Mouse (Mus musculus) heart, embryonic 10.5 days (tissue): Measurements from ENCODE around the gene Slc6a3. TPM values are rescaled to one million over a fixed set of nuclear protein-coding genes. Genes with fewer than 3 reads are reported as not detected.

Experiments
- DNase-seq: peaks from one replicate; pipeline ENCODE4 v3.0.0-alpha.2; 2017; ENCODE audit warnings: low spot score
- H3K27ac ChIP-seq: fragments of 300-500 bp; sonication (generic); 2 replicates; pipeline ENCODE4 v1.5.1; 2016; ENCODE audit warnings: mild to moderate bottlenecking
- H3K27me3 ChIP-seq: fragments of 300-500 bp; sonication (generic); 2 replicates; pipeline ENCODE4 v1.6.1; 2016; ENCODE audit warnings: mild to moderate bottlenecking; ENCODE audit not compliant: poor library complexity, insufficient read depth, severe bottlenecking
- H3K36me3 ChIP-seq: fragments of 300-500 bp; sonication (generic); 2 replicates; pipeline ENCODE4 v1.6.1; 2016; ENCODE audit warnings: mild to moderate bottlenecking, moderate library complexity
- H3K4me1 ChIP-seq: fragments of 300-500 bp; sonication (generic); 2 replicates; pipeline ENCODE4 v1.6.1; 2016; ENCODE audit warnings: mild to moderate bottlenecking
- H3K4me3 ChIP-seq: fragments of 300-500 bp; sonication (generic); 2 replicates; pipeline ENCODE4 v1.5.1; 2016; ENCODE audit warnings: mild to moderate bottlenecking, moderate library complexity
- H3K9me3 ChIP-seq: fragments of 300-500 bp; sonication (generic); 2 replicates; pipeline ENCODE4 v1.6.1; 2016; ENCODE audit warnings: mild to moderate bottlenecking, moderate library complexity
- WGBS: fragments of 180-500 bp; shearing (Covaris S2); methylation state at CpG from one replicate; pipeline ENCODE4 v1.1.7; 2016; 5-methylcytosine and 5-hydroxymethylcytosine counted together
- polyA plus RNA-seq: library from polyadenylated mRNA; unstranded; fragments of >200 nt; fragmentation: Nextera tagmentation; extraction: Ambion mirVana; gene quantifications from 2 replicates; pipeline ENCODE4 v1.2.1, GENCODE M21; 2016

Slc6a3 gene
- 0.07 and 0.11 TPM in 2 replicates for polyA plus RNA-seq

DNA sequence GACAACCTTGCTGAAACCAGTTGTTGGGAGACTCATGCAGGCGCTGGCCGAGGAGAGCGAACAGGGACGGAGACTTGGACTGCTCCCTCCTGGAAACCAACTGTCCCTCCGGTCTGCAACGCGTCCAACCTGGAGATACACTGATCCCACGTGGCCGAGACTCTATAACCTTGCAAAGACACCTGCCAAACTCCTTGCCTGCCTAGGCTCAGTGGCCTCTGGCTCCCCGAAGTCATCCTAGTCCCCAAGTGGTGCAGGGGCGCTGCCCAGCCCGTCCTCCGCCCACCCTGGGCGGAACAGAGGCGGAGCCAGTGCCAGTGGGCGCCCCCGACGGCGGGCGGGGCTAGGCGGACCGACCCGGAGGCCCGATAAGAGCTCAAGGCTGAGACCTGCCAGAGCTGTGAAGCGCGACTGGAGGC is at the start of gene Slc6a3:
Slc6a3 (plus strand) TSS at position 345 of the 419 bp plus-strand sequence.
- peak; percentile 89 for DNase-seq
- H3K36me3 ChIP-seq, result no peaks in the 10 kb centered on the region
- H3K4me3 ChIP-seq, result peak within 1 kb of the TSS; percentile 64
- peaks cover 11% of the 10 kb centered on the region; the same call in 1 of the 2 replicates for H3K4me1 ChIP-seq
- under 1% methylated on average over 26 of the region's 26 CpGs for WGBS
- H3K9me3 ChIP-seq, result no peaks in the 10 kb centered on the region
- H3K27ac ChIP-seq, result 0 out of 2 replicates have a peak within 1 kb of the TSS, but pooled peaks have one; percentile 12
- H3K27me3 ChIP-seq, result peaks cover 60% of the 10 kb centered on the region

DNA sequence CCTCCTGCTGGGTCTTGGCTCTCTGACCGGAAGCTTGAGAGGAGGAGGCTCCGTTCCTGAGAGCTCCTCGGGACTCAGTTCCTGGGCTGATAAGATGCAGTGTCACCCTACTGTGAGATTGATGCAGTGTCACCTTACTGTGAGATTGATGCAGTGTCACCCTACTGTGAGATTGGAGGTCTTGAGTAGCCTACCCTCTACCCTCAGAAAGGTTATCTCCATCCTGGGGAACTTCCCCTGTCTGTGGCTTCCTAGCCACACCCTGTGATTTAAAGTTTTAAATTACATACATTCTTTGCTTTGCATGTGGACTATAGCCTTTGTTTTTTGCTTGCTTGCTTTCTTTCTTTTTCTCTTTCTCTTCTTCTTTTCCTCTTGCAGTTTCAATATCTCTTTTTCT is 48.4 kb upstream of the Slc6a3 start:
- Histone ChIP-seq H3K27me3 (no peaks in the 10 kb centered on the region), H3K36me3 (peaks cover 75% of the 10 kb centered on the region), H3K4me3 (no peak overlapping the region), H3K4me1 (peaks cover 22% of the 10 kb centered on the region), H3K9me3 (0 out of 2 replicates have a peak, but pooled peaks cover 4% of the 10 kb centered on the region), H3K27ac (no peak overlapping the region)
- 17% methylated on average over 3 of the region's 3 CpGs for WGBS
- DNase-seq, result no peak

- no peak for DNase-seq
- peaks cover 79% of the 10 kb centered on the region for H3K36me3 ChIP-seq
- H3K4me3 ChIP-seq, result no peak overlapping the region
- H3K27me3 ChIP-seq, result no peaks in the 10 kb centered on the region
- 0 out of 2 replicates have a peak, but pooled peaks cover 4% of the 10 kb centered on the region for H3K9me3 ChIP-seq
- 78% methylated on average over 9 of the region's 9 CpGs for WGBS
- H3K27ac ChIP-seq, result no peak overlapping the region
- peaks cover 16% of the 10 kb centered on the region for H3K4me1 ChIP-seq
Observed at GRCm38 (mm10) chr13:73488707-73489106, 47.8 kb upstream of the Slc6a3 start.

DNA sequence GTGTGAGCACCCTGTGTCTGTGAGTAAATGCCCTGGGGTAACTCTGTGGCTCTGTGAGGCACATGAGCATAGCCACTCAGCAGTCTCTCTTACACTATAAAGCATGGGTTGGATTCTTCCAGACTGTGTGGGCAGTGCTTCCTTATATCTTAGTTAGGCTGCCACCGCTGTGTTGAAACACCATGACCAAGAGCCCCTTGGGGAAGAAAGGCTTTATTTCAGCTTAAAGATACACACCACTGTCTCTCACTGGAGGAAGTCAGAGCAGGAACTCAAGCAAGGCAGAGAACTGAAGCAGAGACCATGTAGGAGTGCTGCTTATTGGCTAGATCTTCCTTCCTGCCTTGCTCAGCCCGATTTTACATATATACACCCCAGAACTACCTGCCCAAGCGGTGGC is 46.6 kb upstream of the Slc6a3 start:
- H3K9me3 ChIP-seq, result 0 out of 2 replicates have a peak, but pooled peaks cover 4% of the 10 kb centered on the region
- 93% methylated on average over 3 of the region's 3 CpGs for WGBS

DNA sequence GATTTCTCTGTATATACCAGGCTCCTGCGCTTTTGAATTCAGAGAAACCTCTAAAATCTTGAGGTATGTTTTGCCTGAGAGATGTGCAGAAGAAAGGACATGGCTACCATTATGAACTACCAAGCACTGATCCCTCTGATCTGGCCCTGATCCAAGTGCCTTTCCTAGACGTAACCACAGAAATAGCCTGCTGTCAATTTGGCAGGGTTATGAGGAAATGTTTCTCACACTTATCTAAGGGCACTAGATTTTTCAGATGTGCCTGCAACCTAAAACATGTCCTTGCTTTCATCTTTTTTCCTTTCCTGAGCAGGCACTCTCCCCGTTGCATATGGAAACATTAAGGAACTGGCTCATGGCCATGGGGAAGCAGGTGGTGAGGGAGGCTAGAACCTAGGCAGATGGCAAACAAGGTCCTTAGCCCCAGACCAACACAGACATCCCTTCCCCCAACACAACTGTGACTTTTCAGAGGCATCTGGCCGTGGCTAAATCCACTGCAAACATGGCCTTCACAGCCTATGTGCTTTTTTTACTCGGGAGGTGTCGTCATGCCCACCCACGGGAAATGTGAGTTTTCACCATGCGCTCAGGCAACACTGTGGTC is 45.9 kb upstream of the Slc6a3 start:
- H3K27me3 ChIP-seq, result no peaks in the 10 kb centered on the region
- DNase-seq, result no peak
- H3K4me1 ChIP-seq, result peaks cover 8% of the 10 kb centered on the region; the same call in 1 of the 2 replicates
- WGBS, result 83% methylated on average over 8 of the region's 8 CpGs
- 0 out of 2 replicates have a peak, but pooled peaks cover 4% of the 10 kb centered on the region for H3K9me3 ChIP-seq
- H3K36me3 ChIP-seq, result peaks cover 83% of the 10 kb centered on the region
- no peak overlapping the region for H3K27ac ChIP-seq
- no peak overlapping the region for H3K4me3 ChIP-seq

More for the DNA sequence above, 46.6 kb upstream of the Slc6a3 start:
- peaks cover 82% of the 10 kb centered on the region for H3K36me3 ChIP-seq
- H3K4me3 ChIP-seq, result no peak overlapping the region
- H3K4me1 ChIP-seq, result peaks cover 8% of the 10 kb centered on the region; the same call in 1 of the 2 replicates
- no peaks in the 10 kb centered on the region for H3K27me3 ChIP-seq
- H3K27ac ChIP-seq, result no peak overlapping the region
- no peak for DNase-seq

- no peak overlapping the region for H3K27ac ChIP-seq
- H3K27me3 ChIP-seq, result no peaks in the 10 kb centered on the region
- peaks cover 87% of the 10 kb centered on the region for H3K36me3 ChIP-seq
- H3K4me3 ChIP-seq, result no peak overlapping the region
- 92% methylated on average over 4 of the region's 4 CpGs for WGBS
- DNase-seq, result no peak
- H3K9me3 ChIP-seq, result no peaks in the 10 kb centered on the region
- 0 out of 2 replicates have a peak, but pooled peaks cover 5% of the 10 kb centered on the region for H3K4me1 ChIP-seq
Observed at GRCm38 (mm10) chr13:73493183-73493582, 43.4 kb upstream of the Slc6a3 start.

DNA sequence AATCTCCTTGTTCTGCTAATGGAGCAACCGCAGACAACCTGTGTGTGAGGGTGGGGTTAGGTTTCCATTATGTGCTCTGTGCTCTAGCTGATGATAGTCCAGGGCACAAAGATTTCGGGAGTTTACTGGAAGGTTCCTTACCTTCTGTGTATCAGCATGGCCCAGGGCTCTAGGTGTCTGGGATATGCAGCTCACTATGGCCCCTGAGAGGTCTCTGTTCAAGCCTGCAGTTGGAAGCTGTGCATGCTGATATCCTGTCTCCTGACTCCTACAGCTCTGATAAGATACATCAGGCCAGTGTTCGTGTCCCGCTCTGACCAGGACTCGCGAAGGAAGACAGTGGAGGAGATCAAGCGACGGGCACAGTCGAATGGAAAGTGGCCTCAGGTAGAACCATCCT is 42.0 kb upstream of the Slc6a3 start:
- peaks cover 85% of the 10 kb centered on the region for H3K36me3 ChIP-seq
- no peak overlapping the region for H3K27ac ChIP-seq
- WGBS, result 76% methylated on average over 9 of the region's 9 CpGs
- no peak overlapping the region for H3K4me3 ChIP-seq
- H3K4me1 ChIP-seq, result 0 out of 2 replicates have a peak, but pooled peaks cover 5% of the 10 kb centered on the region
- no peak for DNase-seq
- H3K27me3 ChIP-seq, result no peaks in the 10 kb centered on the region
- H3K9me3 ChIP-seq, result no peaks in the 10 kb centered on the region

GRCm38 (mm10) chr13:73496137-73496536 is 40.4 kb upstream of the Slc6a3 start:
- Histone ChIP-seq H3K27me3 (no peaks in the 10 kb centered on the region), H3K36me3 (peaks cover 82% of the 10 kb centered on the region), H3K4me1 (peaks cover 15% of the 10 kb centered on the region), H3K27ac (no peak overlapping the region), H3K4me3 (no peak overlapping the region), H3K9me3 (no peaks in the 10 kb centered on the region)
- 54% methylated on average over 2 of the region's 2 CpGs for WGBS
- no peak for DNase-seq

- H3K36me3 ChIP-seq, result peaks cover 63% of the 10 kb centered on the region
- no peaks in the 10 kb centered on the region for H3K27me3 ChIP-seq
- peak overlapping the region; percentile 79 for H3K27ac ChIP-seq
- 58% methylated on average over 6 of the region's 6 CpGs for WGBS
- H3K4me3 ChIP-seq, result no peak overlapping the region
- H3K9me3 ChIP-seq, result no peaks in the 10 kb centered on the region
- H3K4me1 ChIP-seq, result peaks cover 10% of the 10 kb centered on the region
- peak; percentile 94 for DNase-seq
Observed at GRCm38 (mm10) chr13:73499893-73500604, 36.5 kb upstream of the Slc6a3 start.

GRCm38 (mm10) chr13:73502719-73503118 is 33.8 kb upstream of the Slc6a3 start:
- Histone ChIP-seq H3K9me3 (no peaks in the 10 kb centered on the region), H3K4me1 (peaks cover 10% of the 10 kb centered on the region), H3K4me3 (no peak overlapping the region), H3K27me3 (no peaks in the 10 kb centered on the region), H3K36me3 (peaks cover 52% of the 10 kb centered on the region), H3K27ac (no peak overlapping the region)
- 82% methylated on average over 2 of the region's 2 CpGs for WGBS
- no peak for DNase-seq

DNA sequence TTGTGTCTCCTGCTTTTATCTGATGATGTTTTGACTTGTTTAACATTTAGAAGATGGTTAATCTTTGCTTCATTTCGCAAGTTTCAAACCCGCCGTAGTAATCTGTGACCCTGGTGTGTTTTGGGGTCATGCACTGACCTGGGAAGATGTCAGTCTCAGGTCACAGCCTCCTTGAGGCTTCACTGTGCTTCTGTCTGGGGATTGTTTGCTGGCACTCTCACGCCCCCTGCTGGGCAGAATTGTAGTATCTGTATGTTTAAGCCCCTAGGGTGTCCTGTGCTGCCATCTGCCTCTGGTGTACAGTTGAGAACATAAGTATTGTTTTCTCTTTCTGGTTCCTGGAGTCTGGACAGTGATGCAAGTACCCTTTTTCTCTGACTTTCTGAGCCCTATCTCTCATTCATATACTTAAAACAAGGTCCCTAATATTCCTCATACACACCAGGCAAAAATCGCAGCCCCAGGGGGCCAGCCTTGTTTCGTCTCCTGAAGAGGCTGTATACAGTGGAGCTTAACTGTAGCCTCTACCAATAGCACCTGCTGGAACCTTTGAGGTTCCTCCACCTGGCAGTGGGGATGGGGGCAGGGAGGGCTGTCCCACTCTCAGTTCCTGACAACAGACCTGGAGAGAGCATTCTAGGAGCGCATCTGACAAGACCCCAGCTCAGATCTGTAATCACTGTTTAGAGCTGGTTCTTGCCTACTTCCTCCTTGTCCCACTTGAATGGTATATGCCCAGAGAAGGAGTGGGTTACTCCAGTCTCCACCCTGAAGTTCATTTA is 30.7 kb upstream of the Slc6a3 start:
- peaks cover 49% of the 10 kb centered on the region for H3K36me3 ChIP-seq
- no peaks in the 10 kb centered on the region for H3K9me3 ChIP-seq

DNA sequence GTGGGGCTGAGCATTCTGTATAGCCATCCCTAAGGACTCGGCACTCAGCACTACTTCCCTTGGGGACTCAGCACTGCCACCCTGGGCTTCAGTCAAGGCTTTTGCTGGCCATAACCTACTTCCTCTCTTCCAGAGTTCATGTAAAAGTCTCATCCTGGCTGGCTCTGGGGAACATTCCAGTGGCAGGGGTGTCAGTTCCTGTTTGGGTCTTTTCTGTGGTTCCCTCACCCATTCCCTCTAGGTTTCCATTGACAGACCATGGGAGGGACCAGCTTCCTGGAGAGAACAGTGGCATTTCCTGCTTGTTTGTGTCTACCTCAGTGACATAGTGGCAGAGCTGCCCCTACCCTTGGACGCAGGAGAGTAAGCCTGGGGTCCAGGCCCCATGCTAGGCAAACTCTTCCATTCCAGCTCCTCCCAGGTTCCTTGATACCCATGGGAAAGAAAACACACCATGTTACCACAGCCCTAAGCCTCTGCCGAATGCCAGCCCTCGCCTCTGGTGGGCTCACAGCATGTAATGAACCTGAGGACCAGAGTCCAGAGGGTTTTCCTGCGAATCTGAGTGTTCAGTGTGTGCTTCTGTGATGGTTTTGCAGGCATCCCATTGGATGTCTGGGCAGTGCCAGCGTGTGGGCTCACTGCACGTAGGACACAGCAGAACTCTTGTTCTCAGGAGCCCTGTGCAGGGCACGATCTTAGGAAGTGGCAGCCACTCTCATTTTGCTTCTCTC is 27.6 kb upstream of the Slc6a3 start:
- DNase-seq, result peak; percentile 72
- WGBS, result 84% methylated on average over 8 of the region's 8 CpGs

More for the DNA sequence above, 30.7 kb upstream of the Slc6a3 start:
- DNase-seq, result peak; percentile 89
- WGBS, result 66% methylated on average over 7 of the region's 7 CpGs
- H3K27me3 ChIP-seq, result no peaks in the 10 kb centered on the region
- H3K27ac ChIP-seq, result no peak overlapping the region
- no peaks in the 10 kb centered on the region for H3K4me1 ChIP-seq
- H3K4me3 ChIP-seq, result no peak overlapping the region

More for the DNA sequence above, 27.6 kb upstream of the Slc6a3 start:
- no peaks in the 10 kb centered on the region for H3K4me1 ChIP-seq
- H3K4me3 ChIP-seq, result no peak overlapping the region
- no peaks in the 10 kb centered on the region for H3K27me3 ChIP-seq
- H3K27ac ChIP-seq, result no peak overlapping the region
- H3K9me3 ChIP-seq, result no peaks in the 10 kb centered on the region
- H3K36me3 ChIP-seq, result peaks cover 62% of the 10 kb centered on the region
